Mouse (Mus musculus) thymus, adult 2 months (tissue): ENCODE results near the gene Blzf1. TPM values are rescaled to one million over a fixed set of nuclear protein-coding genes. Genes with fewer than 3 reads are reported as not detected.

ENCODE experiments used
- DNase-seq: peaks from one replicate; pipeline ENCODE4 v3.0.0; 2021
- H3K27ac ChIP-seq: fragments of 200-500 bp; 2 replicates; pipeline ENCODE4 v1.5.1; 2012; ENCODE audit warnings: low read length, control low read depth; ENCODE audit not compliant: control insufficient read depth, insufficient read depth
- H3K27me3 ChIP-seq: fragments of 200-500 bp; 2 replicates; pipeline ENCODE4 v1.6.1; 2012; ENCODE audit warnings: mild to moderate bottlenecking, low read length, moderate library complexity, mixed read lengths; ENCODE audit not compliant: control insufficient read depth, insufficient read depth
- H3K36me3 ChIP-seq: fragments of 200-500 bp; 2 replicates; pipeline ENCODE4 v1.6.1; 2012; ENCODE audit warnings: mild to moderate bottlenecking, low read length, moderate library complexity; ENCODE audit not compliant: control insufficient read depth, insufficient read depth
- H3K4me1 ChIP-seq: fragments of 200-500 bp; replicated peaks from 2 replicates; pipeline ENCODE4 v1.6.1; 2012; ENCODE audit warnings: low read length; ENCODE audit not compliant: control insufficient read depth, insufficient read depth
- H3K4me3 ChIP-seq: fragments of 200-500 bp; 2 replicates; pipeline ENCODE4 v1.5.1; 2012; ENCODE audit warnings: mild to moderate bottlenecking, low read length, control low read depth, moderate library complexity; ENCODE audit not compliant: control insufficient read depth, insufficient read depth
- CTCF ChIP-seq: fragments of 200-500 bp; IDR thresholded peaks from 2 replicates; pipeline ENCODE4 v1.5.1; 2012; ENCODE audit warnings: mild to moderate bottlenecking, control low read depth, low read length, moderate library complexity, borderline replicate concordance; ENCODE audit not compliant: control insufficient read depth, poor library complexity, insufficient read depth; ENCODE audit errors: extremely low read depth
- POLR2A ChIP-seq: fragments of 200-500 bp; IDR thresholded peaks from 2 replicates; pipeline ENCODE4 v1.6.1; 2012; ENCODE audit warnings: mild to moderate bottlenecking, low read length, control low read depth, moderate library complexity; ENCODE audit not compliant: control insufficient read depth, poor library complexity, insufficient read depth; ENCODE audit errors: extremely low read depth
- WGBS: fragments of 180-500 bp; shearing (Covaris S2); methylation state at CpG from one replicate; pipeline ENCODE4 v1.1.7; 2018; 5-methylcytosine and 5-hydroxymethylcytosine counted together
- polyA plus RNA-seq: library from polyadenylated mRNA; depleted of rRNA; stranded (reverse); fragments of >200 nt; gene quantifications from 2 replicates; pipeline ENCODE4 v1.2.3, GENCODE M21; 2012; rRNA removed

Gene Blzf1
- polyA plus RNA-seq, 1 experiment, result 3.4 TPM

- H3K4me1 ChIP-seq, result peaks cover 12% of the 10 kb centered on the region
These were observed 58.6 kb downstream of the Blzf1 start, which contains the start of gene Slc19a2 for GRCm38 (mm10) chr1:164248465-164249331. Gene Slc19a2, plus strand, starts transcription at chr1:164249046.

GRCm38 (mm10) chr1:164247971-164248370 lies 59.3 kb downstream of the Blzf1 start:
- WGBS, result 19% methylated on average over 10 of the region's 10 CpGs
- TF ChIP-seq CTCF, result no peak
- no peak for TF ChIP-seq POLR2A
- H3K27me3 ChIP-seq, result no peaks in the 10 kb centered on the region; the same call in 1 of the 2 replicates
- H3K4me3 ChIP-seq, result no peak overlapping the region
- no peak for DNase-seq
- H3K27ac ChIP-seq, result no peak overlapping the region
- peaks cover 12% of the 10 kb centered on the region for H3K4me1 ChIP-seq
- no peaks in the 10 kb centered on the region for H3K36me3 ChIP-seq

More at GRCm38 (mm10) chr1:164248465-164249331, 58.6 kb downstream of the Blzf1 start, which contains the start of gene Slc19a2:
- H3K36me3 ChIP-seq, result no peaks in the 10 kb centered on the region
- WGBS, result under 1% methylated on average over 79 of the region's 79 CpGs
- peak within 1 kb of the TSS; percentile 95 for H3K4me3 ChIP-seq
- no peaks in the 10 kb centered on the region; the same call in 1 of the 2 replicates for H3K27me3 ChIP-seq
- TF ChIP-seq POLR2A (peak; percentile 69), CTCF (0 out of 2 replicates have a peak, but pooled peaks have one; percentile 27)
- no peak within 1 kb of the TSS; the same call in 1 of the 2 replicates for H3K27ac ChIP-seq
- DNase-seq, result peak; percentile 97

- H3K4me1 ChIP-seq, result peaks cover 12% of the 10 kb centered on the region
- TF ChIP-seq POLR2A (no peak), CTCF (no peak)
- no peak overlapping the region for H3K4me3 ChIP-seq
- H3K36me3 ChIP-seq, result no peaks in the 10 kb centered on the region
- DNase-seq, result no peak
- H3K27ac ChIP-seq, result no peak overlapping the region
- 85% methylated on average over 8 of the region's 8 CpGs for WGBS
- no peaks in the 10 kb centered on the region; the same call in 1 of the 2 replicates for H3K27me3 ChIP-seq
These were observed 59.8 kb downstream of the Blzf1 start for GRCm38 (mm10) chr1:164247442-164247841.

- H3K27ac ChIP-seq, result no peak overlapping the region
- no peak for TF ChIP-seq CTCF
- no peak for TF ChIP-seq POLR2A
- H3K36me3 ChIP-seq, result no peaks in the 10 kb centered on the region
- H3K27me3 ChIP-seq, result no peaks in the 10 kb centered on the region
- no peak overlapping the region for H3K4me3 ChIP-seq
- H3K4me1 ChIP-seq, result peaks cover 5% of the 10 kb centered on the region
- 93% methylated on average over 8 of the region's 8 CpGs for WGBS
- DNase-seq, result no peak
These were observed 64.5 kb downstream of the Blzf1 start for GRCm38 (mm10) chr1:164242809-164243208.

GRCm38 (mm10) chr1:164241494-164241893 lies 65.8 kb downstream of the Blzf1 start:
- whole genome bisulfite sequencing, result 89% methylated on average over 2 of the region's 2 CpGs
- TF ChIP-seq CTCF (no peak), POLR2A (no peak)
- H3K27ac ChIP-seq, result no peak overlapping the region

More at GRCm38 (mm10) chr1:164241494-164241893, 65.8 kb downstream of the Blzf1 start:
- no peak for DNase-seq
- Histone ChIP-seq H3K36me3 (no peaks in the 10 kb centered on the region), H3K27me3 (no peaks in the 10 kb centered on the region), H3K4me3 (no peak overlapping the region), H3K4me1 (no peaks in the 10 kb centered on the region)

Other genes with a start within 250 kb of the Blzf1 start
- gene Sell, start 245.5 kb downstream of the Blzf1 start, polyA plus RNA-seq, result 66.6 and 68.0 TPM in 2 replicates
- gene Selp, start 192.2 kb downstream of the Blzf1 start, polyA plus RNA-seq, result 1.3 and 2.8 TPM in 2 replicates
- 0.56 and 0.78 TPM in 2 replicates for gene F5, start 155.7 kb downstream of the Blzf1 start, polyA plus RNA-seq
- gene Slc19a2, start 58.4 kb downstream of the Blzf1 start, polyA plus RNA-seq, result 8.2 and 10.8 TPM in 2 replicates
- 1.7 and 2.7 TPM in 2 replicates for gene Ccdc181, start 31.9 kb downstream of the Blzf1 start, polyA plus RNA-seq
- 10.1 and 10.7 TPM in 2 replicates for gene Nme7, start 3.4 kb downstream of the Blzf1 start, polyA plus RNA-seq
- gene Atp1b1, start 150.9 kb upstream of the Blzf1 start, polyA plus RNA-seq, result 56.5 and 59.4 TPM in 2 replicates